Mouse (Mus musculus): ENCODE measurements around the gene Abl1. TPM values are rescaled to one million over a fixed set of nuclear protein-coding genes. Genes with fewer than 3 reads are reported as not detected.

The Abl1 gene
- total RNA-seq, 2 experiments from 2014 or later: 37.8 to 52.2 TPM

- no peak for DNase-seq (ENCODE audit: low spot score in 2 of 2)
- intact Hi-C loops (cut with DNase I): no loop called here
Observed at GRCm38 (mm10) chr2:31730640-31731039, 42.5 kb downstream of the Abl1 start.

DNA sequence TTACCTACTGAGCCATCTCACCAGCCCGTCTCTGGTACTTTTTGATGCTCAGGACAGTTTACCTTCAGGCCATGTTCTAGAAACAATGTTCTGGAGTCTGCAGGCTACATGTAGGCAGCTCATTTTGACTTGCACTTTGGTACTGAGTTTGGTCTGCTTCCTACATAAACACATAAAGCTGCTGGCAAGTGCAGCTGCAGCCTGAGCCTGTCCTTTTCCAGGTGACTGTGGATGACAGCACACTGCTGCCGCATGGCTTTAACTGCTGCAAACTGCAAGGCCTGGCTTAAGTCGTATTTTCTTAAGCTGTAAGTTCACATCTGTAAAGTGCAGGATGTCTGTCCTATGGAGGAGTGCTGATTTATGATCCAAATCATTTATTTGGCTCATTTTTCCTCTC lies 44.3 kb downstream of the Abl1 start:
- intact Hi-C loops (cut with DNase I): no loop called here
- no peak for DNase-seq (ENCODE audit: low spot score in 2 of 2)

GRCm38 (mm10) chr2:31733558-31733957 lies 45.4 kb downstream of the Abl1 start:
- DNase-seq (ENCODE audit: low spot score in 2 of 2): no peak
- intact Hi-C loops (cut with DNase I): no loop called here

DNA sequence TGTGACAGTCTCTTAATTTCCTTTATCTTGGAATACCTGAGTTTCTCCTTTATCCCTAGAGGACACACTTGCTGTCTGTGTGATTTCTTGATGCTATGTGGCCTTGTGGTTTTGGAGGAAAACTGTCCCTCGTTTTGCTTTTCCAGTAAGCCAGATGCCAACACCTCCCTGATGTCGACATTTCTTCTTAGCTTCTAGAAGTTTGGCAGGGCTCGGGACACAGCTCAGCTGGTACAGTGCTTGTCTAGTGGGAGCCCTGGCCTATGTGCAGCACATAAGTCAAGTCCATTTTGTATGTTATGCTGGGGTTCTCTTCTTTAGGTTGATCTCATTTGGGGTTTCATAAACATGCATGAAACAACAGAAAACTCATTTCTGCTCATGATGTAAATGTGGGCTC lies 50.9 kb downstream of the Abl1 start:
- DNase-seq (ENCODE audit: low spot score in 2 of 2): no peak
- intact Hi-C loops (cut with DNase I): no loop called here

DNA sequence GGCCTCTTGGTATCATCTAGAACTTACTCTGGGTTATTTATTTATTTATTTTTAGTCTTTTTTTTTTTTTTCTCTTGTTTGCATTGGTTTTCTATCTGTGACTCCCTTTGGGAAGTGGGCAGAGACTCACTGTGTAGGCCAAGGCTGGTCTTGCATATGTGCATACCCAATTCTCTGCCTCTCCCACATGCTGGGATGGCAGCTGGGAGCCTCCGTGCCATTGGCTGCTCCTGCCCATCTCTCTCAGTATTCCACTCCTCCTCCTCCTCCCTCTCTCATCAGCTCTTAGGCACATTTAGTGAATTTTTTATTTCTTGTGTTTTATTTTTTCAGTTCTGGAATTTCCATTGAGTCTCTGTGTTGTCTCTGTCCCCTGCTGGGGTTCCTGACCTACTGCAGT lies 53.6 kb downstream of the Abl1 start:
- DNase-seq (ENCODE audit: low spot score in 2 of 2): no peak
- intact Hi-C loops (cut with DNase I): no loop called here

GRCm38 (mm10) chr2:31742134-31742533 lies 54.0 kb downstream of the Abl1 start:
- DNase-seq (ENCODE audit: low spot score in 2 of 2): no peak
- intact Hi-C loops (cut with DNase I): no loop called here

GRCm38 (mm10) chr2:31745741-31746243 lies 57.6 kb downstream of the Abl1 start:
- DNase-seq (ENCODE audit: low spot score in 2 of 2): no peak
- intact Hi-C loops (cut with DNase I): no loop called here

- no peak for DNase-seq (ENCODE audit: low spot score in 2 of 2)
Observed at GRCm38 (mm10) chr2:31746835-31747234, 58.7 kb downstream of the Abl1 start.

DNA sequence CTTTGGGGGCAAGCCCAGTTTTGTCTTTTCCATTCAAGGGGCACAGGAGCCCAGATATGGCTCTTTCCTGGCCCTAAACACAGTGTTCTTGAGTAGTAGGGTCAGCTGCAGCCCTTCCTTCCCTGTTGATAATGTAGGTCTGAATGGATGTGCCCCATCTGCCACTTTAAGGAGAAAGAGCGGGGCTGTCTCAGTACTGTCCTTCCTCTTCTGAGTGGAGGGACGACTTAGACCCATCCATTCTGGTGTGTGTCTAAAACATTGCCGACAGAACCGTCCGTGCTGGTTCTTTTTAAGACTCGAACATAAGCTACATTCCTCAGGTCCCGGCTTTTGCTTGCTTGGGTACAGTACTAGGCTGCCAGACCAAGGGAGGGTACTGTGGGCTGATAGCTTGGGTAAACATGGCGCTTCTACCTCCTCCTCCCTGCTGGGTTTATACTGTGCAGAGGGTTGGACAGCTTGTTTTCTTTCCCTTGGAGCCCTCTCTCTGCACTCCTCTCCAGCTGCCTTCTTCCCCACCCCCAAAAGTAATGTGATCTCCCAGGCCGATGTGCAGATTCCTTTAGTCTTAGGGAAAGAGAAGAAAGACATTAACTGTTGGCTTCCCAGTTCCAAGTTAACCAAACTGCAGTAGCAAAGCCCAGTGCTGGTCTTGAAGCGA lies 61.0 kb downstream of the Abl1 start:
- intact Hi-C loops (cut with DNase I): no loop called here
- no peak for DNase-seq (ENCODE audit: low spot score in 2 of 2)

More at GRCm38 (mm10) chr2:31746835-31747234, 58.7 kb downstream of the Abl1 start:
- intact Hi-C loops (cut with DNase I): no loop called here

DNA sequence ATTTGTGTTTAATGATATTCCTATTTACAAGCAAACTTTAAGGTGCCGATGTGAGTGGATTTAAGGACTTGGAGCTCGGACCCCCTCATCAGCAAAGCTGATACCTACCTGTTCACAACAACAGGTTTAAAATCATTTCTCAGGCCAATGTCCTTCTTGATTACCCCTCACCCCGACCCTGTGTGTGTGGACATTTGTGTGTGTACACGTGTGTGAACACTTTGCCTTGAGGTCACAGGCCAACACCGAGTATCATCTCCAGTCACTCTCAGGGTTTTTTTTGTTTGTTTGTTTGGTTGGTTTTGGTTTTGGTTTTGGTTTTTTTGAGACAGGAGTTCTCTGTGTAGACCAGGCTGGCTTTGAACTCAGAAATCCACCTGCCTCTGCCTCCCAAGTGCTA lies 62.0 kb downstream of the Abl1 start:
- intact Hi-C loops (cut with DNase I): no loop called here
- no peak for DNase-seq (ENCODE audit: low spot score in 2 of 2)

GRCm38 (mm10) chr2:31757472-31757871 lies 69.3 kb downstream of the Abl1 start:
- DNase-seq (ENCODE audit: low spot score in 2 of 2): no peak
- intact Hi-C loops (cut with DNase I): no loop called here

DNA sequence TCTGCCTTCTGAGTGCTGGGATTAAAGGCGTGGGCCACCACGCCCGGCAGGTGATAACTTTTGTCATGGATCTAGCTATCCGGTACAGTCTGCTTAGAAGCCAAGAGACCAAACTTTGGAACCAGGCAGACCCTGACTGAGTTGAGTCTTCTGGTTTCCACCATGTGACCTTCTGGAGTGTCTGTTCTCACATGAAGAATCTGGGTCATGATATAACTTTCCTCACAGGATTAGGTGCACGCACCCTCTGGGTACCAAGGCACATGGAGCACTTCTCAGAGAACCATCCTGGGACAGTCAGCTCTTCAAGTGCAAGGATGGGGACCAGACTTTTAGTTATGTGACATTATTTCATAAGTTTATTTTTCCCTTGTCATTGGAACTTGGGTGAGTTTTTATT lies 70.8 kb downstream of the Abl1 start:
- DNase-seq (ENCODE audit: low spot score in 2 of 2): no peak
- intact Hi-C loops (cut with DNase I): no loop called here

DNA sequence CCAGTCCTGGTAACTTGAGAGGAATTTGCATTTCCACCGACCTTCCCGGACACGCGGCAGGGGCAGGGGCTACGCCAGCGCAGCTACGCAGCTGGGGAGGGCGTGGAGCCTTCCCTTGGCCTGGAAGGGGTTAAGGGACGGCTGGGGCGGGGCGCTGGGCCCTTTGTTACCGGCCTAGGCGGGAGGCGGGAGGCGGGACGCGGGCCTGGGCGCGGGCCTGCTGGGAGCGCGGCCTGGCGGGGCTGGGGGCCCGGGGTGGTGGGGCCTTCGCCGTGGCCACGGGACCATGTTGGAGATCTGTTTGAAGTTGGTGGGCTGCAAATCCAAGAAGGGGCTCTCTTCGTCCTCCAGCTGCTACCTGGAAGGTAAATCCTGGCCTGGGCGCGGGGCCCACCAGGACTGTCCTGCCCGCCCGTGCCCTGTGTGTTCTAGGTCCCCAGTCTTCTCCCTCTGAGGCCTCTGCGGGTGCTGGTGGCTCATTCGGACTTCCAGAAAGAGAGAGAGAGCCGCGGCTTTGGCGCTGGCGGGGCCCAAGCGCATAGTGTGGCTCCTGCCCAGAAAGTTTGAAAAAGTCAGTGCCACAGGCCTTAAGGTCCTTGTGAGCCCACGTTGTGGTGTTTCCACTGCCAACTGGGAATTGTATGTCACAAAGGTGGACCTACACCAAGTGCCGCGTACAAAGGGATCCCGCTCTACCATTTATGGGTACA lies 71.7 kb downstream of the Abl1 start:
- intact Hi-C loops (cut with DNase I): no loop called here
- peak in 1 of 2 experiments; percentile 29 for DNase-seq (ENCODE audit: low spot score in 2 of 2)

- no peak for DNase-seq (ENCODE audit: low spot score in 2 of 2)
- intact Hi-C loops (cut with DNase I): no loop called here
Observed at GRCm38 (mm10) chr2:31760486-31760885, 72.3 kb downstream of the Abl1 start.

GRCm38 (mm10) chr2:31761115-31761531 lies 72.9 kb downstream of the Abl1 start:
- no peak for DNase-seq (ENCODE audit: low spot score in 2 of 2)
- intact Hi-C loops (cut with DNase I): no loop called here

DNA sequence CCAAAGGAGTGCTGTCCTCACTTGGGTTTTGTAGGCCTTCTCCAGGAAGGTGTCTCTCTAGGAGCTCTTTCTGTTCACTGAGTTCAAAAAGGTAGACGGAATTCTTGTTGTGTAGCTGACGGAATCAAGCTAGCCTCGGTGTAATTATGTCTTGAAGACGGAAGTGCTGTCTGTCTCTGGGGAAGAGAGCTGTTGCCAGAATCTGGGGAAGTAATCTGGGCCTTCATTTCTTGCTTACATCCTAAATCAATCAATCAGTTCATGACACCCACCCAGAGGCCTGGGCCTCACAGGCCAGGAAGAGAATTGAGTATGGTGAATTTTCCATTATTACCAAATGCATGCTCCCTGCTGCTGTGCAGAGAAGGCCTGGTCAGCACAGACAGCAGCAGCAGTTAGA lies 73.4 kb downstream of the Abl1 start:
- intact Hi-C loops (cut with DNase I): no loop called here
- no peak for DNase-seq (ENCODE audit: low spot score in 2 of 2)

DNA sequence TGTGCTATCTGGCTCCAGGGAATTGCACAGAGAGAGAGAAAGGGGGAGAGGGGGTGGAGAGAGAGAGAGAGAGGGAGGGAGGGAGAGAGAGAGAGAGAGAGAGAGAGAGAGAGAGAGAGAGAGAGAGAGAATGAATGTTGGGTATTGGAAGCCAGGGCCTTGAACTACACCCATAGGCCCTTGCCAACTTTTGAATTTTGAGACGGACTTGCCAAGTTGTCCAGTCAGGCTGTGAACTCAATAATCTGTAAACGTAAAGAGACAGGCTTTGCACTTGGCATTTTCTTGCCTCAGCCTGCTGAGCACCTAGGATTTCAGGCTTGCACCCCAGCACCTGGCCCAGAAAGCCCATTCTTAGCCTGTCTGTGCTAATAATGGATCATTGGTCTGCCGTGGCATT lies 74.0 kb downstream of the Abl1 start:
- intact Hi-C loops (cut with DNase I): no loop called here
- no peak for DNase-seq (ENCODE audit: low spot score in 2 of 2)

GRCm38 (mm10) chr2:31762853-31763252 lies 74.7 kb downstream of the Abl1 start:
- intact Hi-C loops (cut with DNase I): no loop called here
- DNase-seq (ENCODE audit: low spot score in 2 of 2): no peak

DNA sequence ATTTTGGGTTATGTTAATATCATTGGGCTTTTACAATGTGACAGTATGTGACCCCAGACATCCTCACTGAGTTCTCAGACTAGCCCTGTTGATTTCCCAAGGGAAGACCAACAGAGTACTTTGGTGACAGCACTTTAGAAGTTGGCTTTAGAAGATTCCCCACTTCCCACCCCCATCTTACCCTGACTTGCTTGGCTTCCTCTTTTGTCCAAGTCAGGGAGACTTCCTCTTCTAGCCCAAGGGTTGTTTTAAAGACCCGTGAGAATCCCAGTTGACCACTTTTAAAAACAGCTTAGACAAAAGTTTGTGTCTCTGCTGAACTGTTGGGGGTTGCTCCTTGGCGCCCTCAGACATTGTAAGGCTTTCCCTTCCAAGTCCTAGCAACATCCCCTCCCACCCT lies 75.1 kb downstream of the Abl1 start:
- intact Hi-C loops (cut with DNase I): no loop called here
- DNase-seq (ENCODE audit: low spot score in 2 of 2): no peak

- intact Hi-C loops (cut with DNase I): no loop called here
- DNase-seq (ENCODE audit: low spot score in 2 of 2): no peak
Observed at GRCm38 (mm10) chr2:31767104-31767503, 78.9 kb downstream of the Abl1 start.

DNA sequence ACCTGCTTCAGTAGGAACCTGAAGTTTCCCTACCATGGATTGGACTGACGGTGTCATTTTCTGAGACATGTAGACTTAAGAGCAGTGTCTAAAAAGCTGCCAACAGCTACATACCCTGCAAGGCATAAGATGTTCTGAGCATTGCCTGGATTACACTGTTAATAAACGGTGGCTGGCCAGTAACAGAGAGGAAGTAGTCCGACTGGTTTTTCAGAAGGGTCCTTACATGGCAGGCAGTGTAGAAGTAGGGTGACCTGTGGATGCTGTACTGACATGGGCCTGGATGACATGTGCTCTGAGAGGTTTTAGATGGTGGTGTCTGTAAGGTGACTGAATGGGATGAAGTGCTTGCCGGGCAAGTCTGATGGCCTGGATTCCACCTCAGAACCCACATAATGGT lies 79.6 kb downstream of the Abl1 start:
- intact Hi-C loops (cut with DNase I): no loop called here
- no peak for DNase-seq (ENCODE audit: low spot score in 2 of 2)
